Mouse (Mus musculus) E14TG2a.4 (cell line): Measurements from ENCODE around the gene Cblb.

ENCODE experiments used
- H3K27me3 ChIP-seq: 2 replicates; pipeline ENCODE4 v1.6.1; 2014; ENCODE audit warnings: low read length, control low read depth; ENCODE audit not compliant: insufficient read depth
- H3K36me3 ChIP-seq: 2 replicates; pipeline ENCODE4 v1.6.1; 2014; ENCODE audit warnings: low read length, control low read depth; ENCODE audit not compliant: insufficient read depth
- H3K4me1 ChIP-seq: replicated peaks from 2 replicates; pipeline ENCODE4 v1.6.1; 2014; ENCODE audit warnings: low read depth, low read length, control low read depth
- H3K4me3 ChIP-seq: replicated peaks from 2 replicates; pipeline ENCODE4 v1.5.1; 2014; ENCODE audit warnings: mild to moderate bottlenecking, low read length
- H3K9me3 ChIP-seq: 2 replicates; pipeline ENCODE4 v1.6.1; 2014; ENCODE audit warnings: low read length, control low read depth
- CTCF ChIP-seq: conservative IDR thresholded peaks from 2 replicates; pipeline ENCODE4 v1.5.1; 2014; ENCODE audit warnings: low read length
- NANOG ChIP-seq: IDR thresholded peaks from 2 replicates; pipeline ENCODE4 v1.6.1; 2014; ENCODE audit warnings: borderline replicate concordance, low read length, mixed read lengths
- POU5F1 ChIP-seq: IDR thresholded peaks from 2 replicates; pipeline ENCODE4 v1.6.1; 2014; ENCODE audit warnings: low read length, borderline replicate concordance

Cblb gene

GRCm38 (mm10) chr16:52155030-52155696, 124.1 kb downstream of the Cblb start:
- Histone ChIP-seq H3K9me3 (no peaks in the 10 kb centered on the region), H3K36me3 (no peaks in the 10 kb centered on the region; the same call in 1 of the 2 replicates), H3K4me3 (no peak overlapping the region), H3K27me3 (no peaks in the 10 kb centered on the region), H3K4me1 (no peaks in the 10 kb centered on the region)
- TF ChIP-seq NANOG (peak; percentile 19; the same call in 1 of the 2 replicates), CTCF (no peak), POU5F1 (no peak)

- Histone ChIP-seq H3K4me3 (no peak overlapping the region), H3K36me3 (no peaks in the 10 kb centered on the region), H3K9me3 (no peaks in the 10 kb centered on the region), H3K27me3 (no peaks in the 10 kb centered on the region), H3K4me1 (peaks cover 5% of the 10 kb centered on the region)
- TF ChIP-seq NANOG (no peak), CTCF (no peak), POU5F1 (no peak)
Measured at GRCm38 (mm10) chr16:52159958-52160504, 129.0 kb downstream of the Cblb start.

- Histone ChIP-seq H3K36me3 (peaks cover 13% of the 10 kb centered on the region), H3K9me3 (no peaks in the 10 kb centered on the region), H3K27me3 (no peaks in the 10 kb centered on the region), H3K4me3 (no peak overlapping the region), H3K4me1 (peaks cover 5% of the 10 kb centered on the region)
- TF ChIP-seq CTCF (no peak), POU5F1 (no peak), NANOG (no peak)
Measured at GRCm38 (mm10) chr16:52164246-52164645, 133.2 kb downstream of the Cblb start.

- H3K36me3 ChIP-seq = 0 out of 2 replicates have a peak, but pooled peaks cover 3% of the 10 kb centered on the region
- no peaks in the 10 kb centered on the region for H3K27me3 ChIP-seq
- TF ChIP-seq NANOG (no peak), POU5F1 (no peak), CTCF (no peak)
- H3K4me1 ChIP-seq = no peaks in the 10 kb centered on the region
- no peak overlapping the region for H3K4me3 ChIP-seq
- H3K9me3 ChIP-seq = no peaks in the 10 kb centered on the region
Measured at GRCm38 (mm10) chr16:52173253-52173652, 142.2 kb downstream of the Cblb start.

GRCm38 (mm10) chr16:52179839-52180238, 148.8 kb downstream of the Cblb start:
- Histone ChIP-seq H3K27me3 (no peaks in the 10 kb centered on the region), H3K4me3 (no peak overlapping the region), H3K9me3 (no peaks in the 10 kb centered on the region), H3K4me1 (no peaks in the 10 kb centered on the region), H3K36me3 (0 out of 2 replicates have a peak, but pooled peaks cover under 1% of the 10 kb centered on the region)
- TF ChIP-seq NANOG = no peak
- no peak for TF ChIP-seq CTCF
- no peak for TF ChIP-seq POU5F1

GRCm38 (mm10) chr16:52182057-52182456, 151.0 kb downstream of the Cblb start:
- TF ChIP-seq NANOG (no peak), POU5F1 (no peak), CTCF (no peak)
- Histone ChIP-seq H3K36me3 (0 out of 2 replicates have a peak, but pooled peaks cover 4% of the 10 kb centered on the region), H3K27me3 (no peaks in the 10 kb centered on the region), H3K9me3 (no peaks in the 10 kb centered on the region), H3K4me1 (no peaks in the 10 kb centered on the region), H3K4me3 (no peak overlapping the region)

- no peak overlapping the region for H3K4me3 ChIP-seq
- no peak for TF ChIP-seq NANOG
- TF ChIP-seq POU5F1 = no peak
- TF ChIP-seq CTCF = no peak
- no peaks in the 10 kb centered on the region for H3K27me3 ChIP-seq
- no peaks in the 10 kb centered on the region for H3K4me1 ChIP-seq
- H3K9me3 ChIP-seq = no peaks in the 10 kb centered on the region
- H3K36me3 ChIP-seq = peaks cover 5% of the 10 kb centered on the region; the same call in 1 of the 2 replicates
Measured at GRCm38 (mm10) chr16:52184350-52184749, 153.3 kb downstream of the Cblb start.

- Histone ChIP-seq H3K27me3 (no peaks in the 10 kb centered on the region), H3K4me3 (no peak overlapping the region), H3K9me3 (no peaks in the 10 kb centered on the region), H3K36me3 (peaks cover 12% of the 10 kb centered on the region), H3K4me1 (no peaks in the 10 kb centered on the region)
- no peak for TF ChIP-seq CTCF
- TF ChIP-seq POU5F1 = no peak
- no peak for TF ChIP-seq NANOG
Measured at GRCm38 (mm10) chr16:52186731-52187130, 155.7 kb downstream of the Cblb start.

- Histone ChIP-seq H3K4me1 (no peaks in the 10 kb centered on the region), H3K27me3 (no peaks in the 10 kb centered on the region)
Measured at GRCm38 (mm10) chr16:52189103-52189502, 158.1 kb downstream of the Cblb start.

More at GRCm38 (mm10) chr16:52189103-52189502, 158.1 kb downstream of the Cblb start:
- no peaks in the 10 kb centered on the region for H3K9me3 ChIP-seq
- TF ChIP-seq NANOG (no peak), CTCF (0 out of 2 replicates have a peak, but pooled peaks have one; percentile 21), POU5F1 (no peak)
- no peak overlapping the region for H3K4me3 ChIP-seq
- peaks cover 13% of the 10 kb centered on the region for H3K36me3 ChIP-seq
